Mouse (Mus musculus) stomach, postnatal 0 days (tissue): ENCODE measurements around the gene Nfatc2. TPM values are rescaled to one million over a fixed set of nuclear protein-coding genes. Genes with fewer than 3 reads are reported as not detected.

Experiments used
- ATAC-seq: fragments of 200-750 bp; cut with Nextera tagmentation; 2 replicates; pipeline ENCODE4 v1.8.0; 2017; ENCODE audit not compliant: low FRiP score, low TSS enrichment
- DNase-seq: peaks from one replicate; pipeline ENCODE4 v3.0.0-alpha.2; 2016; ENCODE audit warnings: low spot score
- H3K27ac ChIP-seq: fragments of 300-500 bp; sonication (generic); replicated peaks from 2 replicates; pipeline ENCODE4 v1.5.1; 2014; ENCODE audit warnings: mild to moderate bottlenecking, control low read depth
- H3K27me3 ChIP-seq: fragments of 300-500 bp; sonication (generic); 2 replicates; pipeline ENCODE4 v1.6.1; 2014; ENCODE audit warnings: low read length; ENCODE audit not compliant: control insufficient read depth, insufficient read depth
- H3K36me3 ChIP-seq: fragments of 300-500 bp; sonication (generic); 2 replicates; pipeline ENCODE4 v1.6.1; 2014; ENCODE audit warnings: low read length, mixed read lengths; ENCODE audit not compliant: control insufficient read depth, insufficient read depth
- H3K4me1 ChIP-seq: fragments of 300-500 bp; sonication (generic); replicated peaks from 2 replicates; pipeline ENCODE4 v1.6.1; 2014; ENCODE audit warnings: antibody characterized with exemption; ENCODE audit not compliant: control insufficient read depth, insufficient read depth
- H3K4me2 ChIP-seq: fragments of 300-500 bp; sonication (generic); replicated peaks from 2 replicates; pipeline ENCODE4 v1.6.1; 2014; ENCODE audit warnings: low read depth, mild to moderate bottlenecking, control low read depth, moderate library complexity
- H3K4me3 ChIP-seq: fragments of 300-500 bp; sonication (generic); 2 replicates; pipeline ENCODE4 v1.5.1; 2014; ENCODE audit warnings: low read depth, low read length, control low read depth
- H3K9ac ChIP-seq: fragments of 300-500 bp; sonication (generic); 2 replicates; pipeline ENCODE4 v1.6.1; 2014; ENCODE audit warnings: mild to moderate bottlenecking, low read length, control low read depth, mixed read lengths
- H3K9me3 ChIP-seq: fragments of 300-500 bp; sonication (generic); 2 replicates; pipeline ENCODE4 v1.6.1; 2016; ENCODE audit warnings: low read length; ENCODE audit not compliant: control insufficient read depth
- CTCF ChIP-seq: IDR thresholded peaks from 2 replicates; pipeline ENCODE4 v1.5.1; 2016; ENCODE audit warnings: antibody characterized with exemption, low read depth, mild to moderate bottlenecking, moderate library complexity
- EP300 ChIP-seq: optimal IDR thresholded peaks from 2 replicates; pipeline ENCODE3; 2016; ENCODE audit warnings: antibody characterized with exemption
- WGBS: fragments of 180-500 bp; shearing (Covaris S2); extraction: QIAGEN DNeasy Blood & Tissue Kit; methylation state at CpG from one replicate; pipeline ENCODE4 v1.1.7; 2014; 5-methylcytosine and 5-hydroxymethylcytosine counted together
- polyA plus RNA-seq: library from polyadenylated mRNA; unstranded; fragments of >200 nt; fragmentation: Nextera tagmentation; extraction: Ambion mirVana; gene quantifications from 2 replicates; pipeline ENCODE4 v1.2.1, GENCODE M21; 2015

The Nfatc2 gene
- polyA plus RNA-seq, 1 experiment from 2014 or later, result 2.2 TPM

DNA sequence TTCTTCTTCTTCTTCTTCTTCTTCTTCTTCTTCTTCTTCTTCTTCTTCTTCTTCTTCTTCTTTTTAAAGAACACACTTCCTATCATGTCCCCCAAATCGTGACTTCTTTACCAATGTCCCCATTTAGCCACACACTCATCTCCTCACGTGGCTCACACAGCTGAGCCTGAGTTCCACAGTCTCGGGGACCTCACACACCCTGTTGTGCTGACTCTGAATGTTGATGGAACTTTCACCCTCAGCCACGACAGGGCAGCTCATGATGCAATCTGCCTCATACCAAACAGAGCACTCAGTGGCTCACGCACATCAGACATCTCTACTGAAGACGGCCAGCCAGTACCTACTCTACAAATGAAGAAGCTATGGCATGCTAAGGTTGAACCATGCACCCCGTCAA lies 60.2 kb downstream of the Nfatc2 start:
- Histone ChIP-seq H3K27me3 (no peaks in the 10 kb centered on the region), H3K9ac (no peak overlapping the region), H3K4me2 (no peak overlapping the region), H3K4me3 (no peak overlapping the region), H3K36me3 (no peaks in the 10 kb centered on the region), H3K9me3 (no peaks in the 10 kb centered on the region), H3K27ac (no peak overlapping the region), H3K4me1 (peaks cover 5% of the 10 kb centered on the region; the same call in 1 of the 2 replicates)
- 72% methylated on average over 7 of the region's 7 CpGs for WGBS
- TF ChIP-seq CTCF (no peak), EP300 (no peak)
- no peak for ATAC-seq
- no peak for DNase-seq

DNA sequence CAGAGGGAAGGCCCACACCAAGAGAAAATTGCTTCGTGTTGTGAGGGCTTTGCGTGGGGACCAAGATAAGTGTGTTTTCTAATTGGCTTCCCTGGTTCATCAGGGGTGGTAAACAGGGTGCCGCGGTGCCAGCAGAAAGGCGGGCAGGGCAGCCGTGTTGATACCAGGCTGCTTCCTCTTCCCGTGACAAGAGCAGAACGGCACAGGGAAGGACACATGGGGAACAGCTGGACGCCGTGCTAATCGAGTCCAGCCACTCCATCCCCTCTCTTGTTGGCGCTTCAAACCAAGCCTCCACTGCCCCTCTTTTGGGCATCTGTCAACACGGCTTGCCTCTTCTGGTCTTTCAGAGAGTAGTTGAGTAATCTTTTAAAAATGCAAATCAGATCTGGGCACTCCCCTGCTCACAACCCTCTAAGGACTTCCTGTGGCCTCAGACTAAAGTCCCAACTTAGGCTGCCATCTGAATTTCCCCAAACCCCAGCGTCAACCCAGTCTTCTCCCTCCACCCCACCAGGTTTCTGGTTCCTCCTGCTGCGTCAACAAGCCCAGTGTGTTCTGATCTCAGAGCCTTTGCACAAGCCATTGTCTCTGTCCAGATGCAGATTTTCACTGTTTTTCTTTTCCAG lies 61.7 kb downstream of the Nfatc2 start:
- H3K27ac ChIP-seq, result no peak overlapping the region
- H3K4me3 ChIP-seq, result no peak overlapping the region
- H3K9me3 ChIP-seq, result no peaks in the 10 kb centered on the region
- peaks cover 5% of the 10 kb centered on the region; the same call in 1 of the 2 replicates for H3K4me1 ChIP-seq
- WGBS, result 50% methylated on average over 15 of the region's 15 CpGs
- ATAC-seq (no peak), DNase-seq (no peak)
- no peaks in the 10 kb centered on the region for H3K27me3 ChIP-seq
- no peak overlapping the region for H3K4me2 ChIP-seq
- TF ChIP-seq CTCF (no peak), EP300 (no peak)
- no peak overlapping the region for H3K9ac ChIP-seq
- no peaks in the 10 kb centered on the region for H3K36me3 ChIP-seq

- 85% methylated on average over 6 of the region's 6 CpGs for WGBS
- ATAC-seq (no peak), DNase-seq (no peak)
- H3K9ac ChIP-seq, result no peak overlapping the region
- H3K4me2 ChIP-seq, result no peak overlapping the region
- no peaks in the 10 kb centered on the region for H3K9me3 ChIP-seq
- no peak overlapping the region for H3K27ac ChIP-seq
- no peaks in the 10 kb centered on the region for H3K27me3 ChIP-seq
- no peak overlapping the region for H3K4me3 ChIP-seq
- H3K36me3 ChIP-seq, result no peaks in the 10 kb centered on the region
- H3K4me1 ChIP-seq, result peaks cover 2% of the 10 kb centered on the region; the same call in 1 of the 2 replicates
- TF ChIP-seq CTCF, result no peak
- TF ChIP-seq EP300, result no peak
Observed at GRCm38 (mm10) chr2:168539026-168539425, 62.4 kb downstream of the Nfatc2 start.

DNA sequence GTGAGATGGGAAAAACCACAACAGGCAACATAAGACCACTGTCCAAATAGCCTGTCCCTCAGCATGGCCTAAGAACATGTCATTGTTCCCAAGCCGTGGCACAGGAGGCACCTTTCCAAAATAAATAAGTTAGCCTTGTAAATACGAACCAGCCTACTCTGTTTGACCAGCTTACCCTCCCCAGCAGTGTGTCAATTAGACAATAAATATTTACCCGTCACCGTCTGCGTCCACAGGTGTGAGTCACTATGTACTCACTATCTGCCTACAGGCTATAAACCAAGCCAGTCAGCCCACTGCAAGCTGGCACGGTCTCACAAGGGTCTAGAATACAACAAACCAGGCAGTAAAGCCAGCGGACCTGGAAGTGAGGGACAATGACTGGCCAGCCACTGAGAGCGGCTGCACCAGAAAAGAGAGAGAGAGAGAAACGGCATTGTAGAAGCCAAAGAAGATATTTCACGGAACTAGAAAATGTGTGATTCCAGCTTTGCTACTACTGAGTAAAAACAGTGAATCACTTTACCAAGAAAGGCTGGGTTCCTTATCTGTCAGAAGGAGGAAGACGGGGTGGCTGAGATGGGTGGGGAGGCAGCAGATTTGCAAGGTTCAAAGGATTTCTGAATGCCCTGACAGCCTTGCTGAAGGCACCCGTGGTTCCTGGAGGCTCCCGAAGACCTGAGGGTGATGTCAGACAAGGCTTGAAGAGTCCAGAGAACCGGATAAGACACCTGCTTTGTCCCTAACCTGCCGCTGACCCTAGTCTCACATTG lies 69.2 kb downstream of the Nfatc2 start:
- DNase-seq, result peak; percentile 75
- TF ChIP-seq EP300 (no peak), CTCF (no peak)
- no peaks in the 10 kb centered on the region for H3K27me3 ChIP-seq
- no peak overlapping the region for H3K9ac ChIP-seq
- H3K4me1 ChIP-seq, result no peaks in the 10 kb centered on the region
- H3K4me3 ChIP-seq, result no peak overlapping the region
- H3K27ac ChIP-seq, result peak overlapping the region; percentile 86
- ATAC-seq, result peak; percentile 95
- WGBS, result 47% methylated on average over 15 of the region's 15 CpGs
- H3K4me2 ChIP-seq, result no peak overlapping the region
- no peaks in the 10 kb centered on the region for H3K9me3 ChIP-seq
- H3K36me3 ChIP-seq, result no peaks in the 10 kb centered on the region

DNA sequence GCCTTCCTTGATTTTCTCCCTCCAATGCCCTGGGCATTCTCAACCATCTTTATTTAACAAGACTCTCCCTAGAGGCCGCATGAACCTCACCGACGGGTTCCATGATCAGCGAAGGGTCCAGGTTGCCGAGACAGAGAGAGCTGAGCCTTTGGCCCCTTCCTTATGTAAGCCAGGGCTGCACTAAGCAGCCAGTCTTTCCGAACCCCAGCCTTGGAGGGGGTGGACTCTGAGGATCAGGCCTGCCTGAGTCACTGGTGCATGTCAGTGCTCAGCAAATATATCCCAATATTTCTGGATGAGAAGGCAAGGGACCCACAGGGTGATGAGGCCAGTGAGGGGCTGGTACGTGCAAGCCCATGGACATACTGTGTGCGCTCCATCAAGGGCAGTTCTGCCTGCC lies 72.9 kb downstream of the Nfatc2 start:
- WGBS, result 79% methylated on average over 8 of the region's 8 CpGs
- peaks cover 15% of the 10 kb centered on the region for H3K4me1 ChIP-seq

DNA sequence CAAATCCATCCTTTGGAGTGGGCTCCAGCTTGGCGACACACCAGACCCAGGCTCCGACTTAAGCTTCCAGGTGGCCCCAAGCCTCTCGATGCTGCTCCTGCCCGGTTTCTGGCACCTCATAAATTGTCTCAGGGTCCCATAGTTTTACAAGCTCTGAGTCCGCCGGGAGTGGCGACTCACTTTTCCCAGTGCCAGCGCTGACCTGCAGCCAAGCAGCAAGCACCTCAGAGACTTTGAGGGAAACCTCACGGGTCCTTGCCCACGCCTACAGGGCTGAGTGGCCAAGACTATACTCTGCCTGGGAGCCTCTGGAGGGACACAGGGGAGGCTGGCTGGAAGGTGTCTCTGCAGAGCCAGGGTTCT lies 74.0 kb downstream of the Nfatc2 start:
- Histone ChIP-seq H3K36me3 (no peaks in the 10 kb centered on the region), H3K9ac (no peak overlapping the region), H3K4me3 (no peak overlapping the region), H3K4me2 (no peak overlapping the region), H3K9me3 (no peaks in the 10 kb centered on the region), H3K27me3 (no peaks in the 10 kb centered on the region), H3K4me1 (peaks cover 15% of the 10 kb centered on the region), H3K27ac (no peak overlapping the region)
- WGBS, result 77% methylated on average over 10 of the region's 10 CpGs
- no peak for TF ChIP-seq CTCF
- DNase-seq (no peak), ATAC-seq (no peak)

More for the DNA sequence above, 72.9 kb downstream of the Nfatc2 start:
- Histone ChIP-seq H3K27me3 (no peaks in the 10 kb centered on the region), H3K4me2 (no peak overlapping the region), H3K27ac (peak overlapping the region; percentile 35; the same call in 1 of the 2 replicates), H3K36me3 (no peaks in the 10 kb centered on the region), H3K4me3 (no peak overlapping the region), H3K9me3 (no peaks in the 10 kb centered on the region), H3K9ac (no peak overlapping the region)
- DNase-seq (no peak), ATAC-seq (no peak)
- TF ChIP-seq CTCF (no peak), EP300 (no peak)
